Mouse (Mus musculus) left cerebral cortex, adult 8-10 months (tissue): ENCODE data around the gene Pou2f3. TPM values are rescaled to one million over a fixed set of nuclear protein-coding genes. Genes with fewer than 3 reads are reported as not detected.

ENCODE experiments used
- DNase-seq, 2 experiments: peaks; one replicate each; pipeline ENCODE4 v3.0.0; 2022; ENCODE audit warnings: low spot score in 2 of 2
- total RNA-seq, 4 experiments: library from RNA; stranded (reverse); gene quantifications; 2 replicates each; pipeline ENCODE4 v1.2.4; 2022

The Pou2f3 gene
- total RNA-seq, 4 experiments from 2014 or later: 0.14 to 0.37 (median 0.27) TPM

DNA sequence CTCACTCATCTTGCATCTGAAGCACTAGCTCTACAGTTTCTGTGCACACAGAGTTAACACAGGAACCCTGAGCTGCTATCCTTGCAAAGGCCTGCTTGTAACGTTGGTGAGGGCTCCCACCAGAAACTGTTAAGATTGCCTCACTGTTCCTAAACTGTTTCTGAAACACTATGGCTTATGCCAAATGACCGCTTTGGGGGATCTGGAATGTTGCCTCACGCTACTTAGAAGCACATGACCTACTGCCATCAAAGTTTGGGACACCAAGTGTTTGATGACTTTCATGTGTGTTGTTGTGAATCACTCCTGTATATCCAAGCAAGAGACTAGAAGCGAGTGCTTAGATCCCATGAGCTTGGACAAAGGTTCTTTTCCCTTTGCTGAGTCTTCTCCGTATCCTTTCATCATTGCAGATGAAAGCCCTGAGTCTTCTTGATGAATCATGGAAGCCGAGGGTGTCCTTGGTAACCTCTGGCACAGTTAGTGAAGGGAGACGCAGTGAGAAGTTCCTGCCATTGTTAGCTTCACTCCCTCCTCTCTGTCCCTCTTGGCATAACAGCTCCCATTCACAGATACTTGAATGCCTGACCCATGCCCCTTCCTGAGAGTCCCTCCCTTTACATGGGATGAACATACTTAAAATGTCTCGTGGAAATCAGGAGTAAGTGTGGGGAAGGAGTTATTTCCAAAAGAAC lies 99.7 kb downstream of the Pou2f3 start:
- no peak for DNase-seq

DNA sequence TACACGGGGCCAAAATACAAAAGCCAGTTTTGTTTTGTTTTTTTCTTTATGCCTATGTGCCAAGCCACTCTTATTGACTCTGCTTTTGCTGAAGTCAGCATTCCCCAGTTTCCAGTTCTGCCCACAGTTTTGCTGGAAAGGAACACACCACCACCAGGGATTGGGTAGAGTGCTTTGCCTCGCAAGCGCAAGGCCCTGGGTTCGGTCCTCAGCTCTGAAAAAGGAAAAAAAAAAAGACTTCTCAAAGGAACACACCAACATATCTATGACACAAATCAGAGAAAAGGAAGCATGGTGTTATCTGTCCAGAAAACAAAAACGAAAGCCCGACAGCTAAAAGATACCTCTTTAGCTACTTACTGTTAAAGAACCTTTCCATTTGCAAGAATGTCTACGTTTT lies 101.0 kb downstream of the Pou2f3 start:
- no peak for DNase-seq

DNA sequence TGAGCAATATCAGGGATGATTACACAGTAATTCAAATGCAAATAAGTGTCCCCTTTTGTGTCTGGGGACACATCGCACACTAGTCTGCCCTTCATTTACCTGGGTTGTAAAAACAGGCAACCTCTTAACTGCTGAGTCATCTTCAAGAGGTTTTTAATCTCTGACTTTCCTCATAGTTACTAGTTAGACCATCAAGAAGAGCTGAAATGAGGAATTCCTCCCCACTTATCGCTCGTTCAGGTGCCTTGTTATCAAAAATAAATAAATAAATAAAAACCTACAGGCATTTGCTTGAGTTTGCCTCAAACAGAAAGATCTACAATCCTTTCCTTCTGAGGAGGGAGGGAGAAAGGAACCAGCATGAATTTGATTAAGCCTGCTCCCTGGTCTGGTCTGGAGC lies 101.4 kb downstream of the Pou2f3 start:
- DNase-seq: no peak

DNA sequence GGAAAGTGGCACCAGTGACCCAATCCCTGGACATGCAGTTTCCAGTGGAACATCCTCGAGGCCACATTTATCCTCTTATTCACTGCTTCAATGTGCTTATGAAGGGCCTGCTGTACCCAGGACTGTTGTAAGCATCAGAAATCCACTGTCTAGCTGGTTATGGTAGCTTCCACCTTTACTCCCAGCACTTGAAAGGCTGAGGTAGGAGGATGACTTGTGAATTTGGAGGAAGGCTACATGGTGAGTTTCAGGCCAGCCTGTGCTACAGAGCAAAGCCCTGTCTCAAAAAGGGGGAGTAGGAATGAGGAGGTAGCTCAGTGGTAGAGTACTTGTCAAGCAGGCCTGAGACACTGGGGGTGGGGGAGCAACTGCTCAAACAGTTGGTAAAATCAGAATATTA lies 102.1 kb downstream of the Pou2f3 start:
- no peak for DNase-seq

DNA sequence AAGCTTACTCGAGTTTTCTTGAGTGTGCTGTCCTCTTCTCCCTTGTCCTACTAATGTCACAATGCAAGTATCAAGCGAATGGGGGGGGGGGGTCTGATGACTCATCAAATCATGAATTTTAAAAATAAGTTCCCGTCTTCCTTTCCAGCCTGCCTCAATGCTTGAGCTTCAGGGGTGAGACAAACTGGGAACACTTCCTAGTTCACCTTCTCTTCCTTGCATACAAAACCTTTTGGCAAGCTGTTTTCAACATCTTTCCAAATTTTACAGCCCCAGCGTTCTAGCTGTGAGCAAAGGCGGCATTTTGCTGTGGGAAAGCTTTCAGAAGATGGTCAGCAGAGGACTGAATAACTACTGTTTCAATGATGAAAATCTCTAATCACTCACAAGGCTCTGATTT lies 102.6 kb downstream of the Pou2f3 start:
- DNase-seq: no peak

DNA sequence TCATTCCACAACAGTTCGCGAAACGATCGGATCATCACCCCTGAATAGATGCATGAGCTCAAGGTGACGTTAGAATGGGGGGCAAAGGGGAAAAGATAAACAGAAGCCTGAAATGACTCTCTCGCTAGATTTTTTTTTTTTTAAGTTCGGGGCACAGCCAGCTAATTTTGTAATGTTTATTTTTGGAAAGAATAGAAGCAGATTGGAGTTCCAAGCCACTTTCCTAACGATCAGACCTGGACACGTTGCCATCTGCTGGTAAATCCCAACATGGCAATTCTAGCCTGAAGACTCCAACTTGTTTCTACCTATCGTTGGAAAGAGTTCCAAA lies 103.0 kb downstream of the Pou2f3 start, which contains the start of gene Arhgef12:
Arhgef12 (minus strand) TSS at position 53 of the 331 bp plus-strand sequence.
- no peak for DNase-seq

DNA sequence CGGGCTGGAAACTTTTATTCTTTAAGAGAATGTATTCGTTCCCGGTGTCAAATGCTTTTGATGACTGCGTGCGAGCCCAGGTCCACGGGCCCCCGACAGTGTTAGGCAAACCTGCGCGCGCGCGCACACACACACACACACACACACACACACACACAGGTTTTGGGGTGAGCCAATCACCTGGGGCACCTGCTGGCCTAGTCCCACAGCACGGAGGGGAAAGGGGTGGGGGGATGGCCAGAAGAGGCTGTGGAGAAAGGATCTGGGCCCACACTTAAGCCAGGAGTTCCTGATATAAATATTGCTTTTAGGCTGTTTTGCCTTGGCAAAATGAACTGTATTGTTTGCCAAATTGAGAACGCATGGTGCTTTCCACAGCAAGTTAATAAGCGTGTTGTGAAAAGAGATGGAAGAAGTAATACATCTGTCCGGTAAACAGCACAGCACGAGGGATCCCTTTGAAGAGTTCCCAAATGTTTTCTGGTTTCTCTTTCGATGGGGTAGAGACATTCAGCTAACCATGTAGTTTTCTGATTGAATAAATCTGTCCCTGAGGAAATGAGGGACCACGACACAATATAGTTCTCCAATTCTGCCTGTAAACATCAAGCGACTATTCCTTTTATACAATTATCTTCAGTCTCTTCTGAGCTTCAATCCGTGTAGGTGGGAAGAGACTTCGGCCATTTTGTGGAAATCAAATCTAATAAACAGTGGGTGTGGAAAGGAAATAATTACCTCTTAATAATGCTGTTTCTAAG lies 103.6 kb downstream of the Pou2f3 start:
- no peak for DNase-seq

DNA sequence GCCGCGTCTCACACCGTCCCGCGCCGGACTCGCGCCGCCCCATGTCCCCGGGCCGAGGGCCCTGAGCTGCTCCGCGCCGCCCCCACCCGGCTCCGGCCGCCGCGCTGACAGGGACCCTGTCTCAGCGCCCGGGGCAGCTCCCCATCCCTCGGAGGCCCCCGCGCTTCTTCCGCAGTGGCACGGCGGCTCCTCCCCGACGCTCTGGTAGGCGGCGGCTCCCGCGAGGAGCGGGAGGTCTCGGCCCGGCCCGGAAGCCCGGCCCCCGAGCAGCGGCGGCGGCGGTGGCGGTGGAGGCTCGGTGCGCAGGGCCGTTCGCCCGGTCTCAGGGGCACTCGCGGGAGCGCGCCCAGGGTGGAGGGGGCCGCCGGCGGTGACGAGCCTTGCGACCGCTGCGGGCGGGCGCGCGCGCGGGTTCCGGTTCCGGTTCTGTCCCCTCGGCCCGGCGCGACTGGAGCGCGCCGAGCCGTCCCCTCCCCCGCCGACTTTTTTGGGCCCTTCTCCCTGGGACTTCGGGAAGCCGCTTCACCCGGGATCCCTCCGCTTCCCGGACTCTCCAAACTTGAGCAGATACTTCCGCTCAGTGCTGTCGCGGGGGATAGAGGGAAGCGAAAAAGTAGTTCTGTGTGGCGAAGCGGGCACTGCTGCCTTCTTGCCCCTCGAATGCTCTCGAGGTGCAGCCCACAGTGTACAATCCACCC lies 104.4 kb downstream of the Pou2f3 start:
- DNase-seq: peak; percentile 75 to 88

DNA sequence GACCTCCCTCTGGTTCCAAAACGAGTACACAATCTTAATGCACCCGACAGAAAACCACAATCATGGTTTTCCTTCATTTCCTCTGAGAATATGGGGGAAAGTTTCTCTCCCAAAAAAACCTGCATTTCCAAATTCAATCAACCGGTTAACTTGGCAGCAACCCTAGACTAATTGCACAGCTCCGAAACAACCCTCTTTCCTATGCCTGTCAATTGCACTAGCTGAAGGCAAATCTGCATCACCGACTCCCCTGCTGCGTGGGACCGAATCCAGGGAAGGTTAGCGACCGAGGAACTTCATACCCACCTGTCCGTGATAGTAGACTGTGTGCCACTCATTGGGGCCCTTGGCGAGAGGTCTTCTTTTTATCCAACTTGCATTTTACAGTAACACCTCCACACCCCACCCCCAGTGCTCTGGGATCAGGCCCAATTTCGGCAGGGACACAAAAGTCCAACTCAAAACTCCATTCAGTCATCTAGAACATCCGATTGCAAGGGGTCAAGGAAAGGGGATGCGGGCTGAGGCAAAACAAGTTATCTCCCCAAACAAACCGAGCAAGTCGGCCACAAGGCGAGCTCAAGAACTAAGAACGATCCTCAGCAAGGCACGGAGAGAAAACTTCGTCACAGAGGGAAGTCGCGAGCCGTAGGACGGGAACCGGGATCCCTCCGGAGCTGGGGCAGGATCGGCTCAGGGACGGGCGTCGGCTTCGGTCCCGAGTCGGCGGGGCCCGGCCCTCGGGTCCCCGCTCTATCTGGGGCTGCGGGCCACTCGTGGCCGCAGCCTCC lies 105.1 kb downstream of the Pou2f3 start:
- DNase-seq: peak in 1 of 2 experiments; percentile 38

DNA sequence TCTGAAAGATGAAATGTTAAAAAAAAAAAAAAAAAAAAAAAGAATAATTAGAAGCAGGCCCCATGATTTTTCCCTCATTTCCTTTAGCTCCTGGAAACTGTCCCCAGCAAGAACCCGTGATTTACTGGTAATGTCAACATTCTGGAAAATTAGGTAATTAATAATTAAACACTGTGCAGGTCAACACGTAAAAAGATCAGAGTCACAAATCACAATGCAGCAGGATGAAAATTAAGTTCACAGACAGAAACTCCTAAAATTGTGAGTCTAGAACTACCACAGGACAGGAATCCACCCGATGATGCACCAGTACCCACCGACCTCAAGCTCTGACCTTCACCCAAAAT lies 105.7 kb downstream of the Pou2f3 start:
- DNase-seq: no peak

DNA sequence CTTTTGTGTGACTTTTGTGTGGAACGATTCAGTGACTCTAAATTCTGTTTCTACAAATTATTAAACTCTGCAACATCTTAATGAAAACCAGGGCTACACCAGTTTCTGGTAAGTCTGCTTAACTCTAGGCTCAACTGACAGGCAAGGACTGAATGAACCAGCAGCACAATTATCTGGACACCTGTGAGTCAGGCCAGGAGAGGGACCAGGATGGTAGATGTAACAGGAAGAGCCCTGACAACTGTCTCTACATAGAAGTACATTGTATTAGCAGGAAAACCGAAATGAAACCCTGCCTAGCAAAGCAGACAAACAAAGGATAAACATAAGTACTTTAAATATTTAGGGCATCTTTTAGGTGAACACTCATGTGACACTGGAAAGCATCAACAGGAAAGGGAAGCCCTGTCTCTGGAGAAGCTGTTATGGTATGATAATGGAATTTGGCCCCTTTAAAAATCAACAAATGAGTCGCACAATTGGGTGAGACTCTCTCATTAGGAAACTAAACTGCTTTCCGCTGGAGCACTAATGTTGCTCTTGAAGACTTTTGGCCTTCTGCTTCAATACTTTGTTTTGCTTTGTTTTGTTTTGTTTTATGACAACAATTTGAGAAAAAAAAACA lies 106.4 kb downstream of the Pou2f3 start:
- no peak for DNase-seq

DNA sequence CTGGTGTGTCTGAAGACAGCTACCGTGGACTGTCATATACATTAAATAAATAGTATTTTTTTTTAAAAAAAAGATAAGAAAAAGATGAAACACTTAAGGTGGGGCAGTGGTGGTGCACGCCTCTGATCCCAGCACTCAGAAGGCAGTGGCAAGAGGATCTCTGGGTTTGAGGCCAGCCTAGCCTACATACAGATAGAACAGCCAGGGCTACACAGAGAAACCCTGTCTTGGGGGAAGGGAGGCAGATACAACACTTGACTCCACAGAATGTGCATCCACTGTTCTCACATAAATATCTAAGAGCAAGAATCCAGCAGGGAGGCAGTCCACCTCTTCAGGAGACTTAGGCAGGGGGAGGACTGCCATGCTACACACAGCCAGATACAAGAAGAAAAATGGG lies 107.2 kb downstream of the Pou2f3 start:
- no peak for DNase-seq

DNA sequence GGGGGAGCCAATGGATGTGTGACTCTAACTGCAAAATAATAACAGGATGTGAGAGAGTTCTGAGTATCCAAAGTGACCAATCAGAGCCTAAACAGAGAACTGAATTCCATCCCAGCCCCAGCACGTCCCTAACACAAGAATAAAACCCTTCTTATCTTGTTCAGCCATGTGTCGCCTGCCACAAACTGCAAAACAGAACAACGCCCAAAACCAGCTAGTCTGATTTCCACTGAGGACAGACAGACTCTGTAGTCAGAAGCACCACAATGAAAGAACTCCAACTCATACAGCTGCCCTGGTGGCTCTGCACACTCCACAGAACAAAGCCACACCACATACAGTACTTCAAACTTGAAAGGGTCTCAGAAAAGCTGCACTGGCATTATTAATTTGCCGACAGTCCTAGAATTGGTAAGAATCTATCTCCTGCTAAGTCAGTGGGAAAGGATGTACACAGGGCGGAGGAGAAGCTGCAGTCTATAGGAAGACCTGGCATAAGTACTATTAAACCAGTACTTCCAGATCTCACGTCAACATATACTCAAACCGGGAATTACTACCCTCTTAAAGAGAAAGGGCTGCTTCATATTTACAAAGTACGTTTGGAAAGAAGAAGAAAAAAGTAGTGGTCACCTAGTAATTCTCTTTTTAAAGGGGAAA lies 108.1 kb downstream of the Pou2f3 start:
- DNase-seq: no peak

DNA sequence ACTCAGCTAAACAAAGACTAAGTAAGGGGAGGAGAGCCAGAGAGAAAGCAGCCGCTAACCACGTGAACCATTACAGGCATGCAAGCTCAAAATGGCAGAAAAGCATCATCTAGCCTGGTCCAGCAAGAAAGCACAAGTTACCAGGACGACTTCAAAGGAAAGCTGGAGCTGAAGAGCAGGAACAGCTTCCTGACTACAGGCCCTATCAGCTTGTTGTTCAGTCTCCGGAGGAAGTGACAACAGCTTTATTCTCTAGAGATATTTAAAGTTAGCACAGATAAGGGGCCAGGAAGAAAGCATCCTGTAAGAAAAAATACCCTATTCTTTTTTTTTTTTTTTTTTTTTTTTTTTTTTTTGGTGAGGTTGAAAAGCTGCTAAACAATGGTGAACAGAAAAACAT lies 111.2 kb downstream of the Pou2f3 start:
- DNase-seq: no peak

DNA sequence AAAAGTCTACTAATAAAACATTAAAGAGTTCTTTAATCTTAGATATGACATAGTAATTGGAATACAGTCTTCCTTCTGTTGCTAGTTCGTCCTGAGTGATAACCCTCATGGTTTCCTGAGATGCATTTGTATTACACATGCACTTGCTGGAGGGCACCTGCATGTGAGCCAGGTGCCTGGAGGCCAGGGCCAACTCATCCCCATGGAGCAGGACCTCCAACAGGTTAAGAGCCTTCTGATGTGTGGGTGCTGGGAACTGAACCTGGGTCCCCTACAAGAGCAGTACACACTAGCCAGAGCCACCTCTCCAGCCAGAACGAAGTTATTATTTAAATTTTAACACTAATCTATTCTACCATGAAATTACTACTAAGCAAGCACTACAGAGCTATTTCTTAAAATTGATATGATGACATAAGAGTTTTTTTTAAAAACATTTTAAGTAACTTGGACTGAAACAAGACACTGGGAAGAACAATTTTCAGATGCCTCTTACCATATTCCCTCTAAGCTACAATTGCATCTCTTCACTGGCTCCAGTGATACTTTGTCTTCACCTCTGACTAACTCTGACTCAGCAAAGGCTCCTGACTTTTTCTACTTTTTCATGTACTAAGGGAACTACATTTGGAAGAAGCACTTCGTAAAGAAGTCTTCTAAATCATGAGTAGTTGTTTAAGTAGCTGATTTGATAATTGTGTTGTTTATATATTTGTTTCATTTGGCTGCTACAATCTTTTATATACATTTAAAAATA lies 112.2 kb downstream of the Pou2f3 start:
- no peak for DNase-seq

DNA sequence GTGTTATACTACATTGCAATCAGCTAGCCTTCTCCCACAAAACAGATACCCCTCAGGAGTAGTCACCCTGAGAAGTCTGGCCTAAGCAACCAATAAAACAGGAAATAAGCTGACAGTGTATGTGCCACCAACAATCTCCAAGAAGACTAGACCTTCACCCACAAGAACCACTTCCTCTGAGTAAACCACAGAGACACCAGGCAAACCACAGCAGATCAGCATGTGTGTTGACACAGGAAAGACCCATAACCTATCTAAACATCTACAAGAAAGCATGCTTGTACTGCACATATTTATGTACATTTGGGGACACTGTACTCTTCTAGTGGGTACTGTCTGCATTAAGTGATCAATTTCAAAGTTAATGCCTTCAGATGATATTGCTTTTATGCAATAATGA lies 113.8 kb downstream of the Pou2f3 start:
- DNase-seq: no peak

DNA sequence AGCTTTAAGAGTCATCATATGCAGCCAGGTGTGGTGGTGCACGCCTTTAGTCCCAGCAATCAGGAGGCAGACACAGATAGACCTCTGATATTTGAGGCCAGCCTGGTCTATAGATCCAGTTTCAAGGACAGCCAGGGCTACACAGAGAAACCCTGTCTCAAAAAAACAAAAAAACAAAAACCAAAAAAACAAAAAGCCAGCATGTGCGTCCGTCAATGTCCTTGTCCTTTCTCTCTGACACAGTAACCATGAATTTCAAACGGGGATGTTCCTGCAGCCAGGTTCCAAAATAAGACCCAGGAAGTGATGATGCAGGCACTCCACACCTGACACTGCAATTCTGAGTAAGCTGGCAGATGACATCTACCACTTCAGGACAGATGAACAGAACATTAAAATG lies 115.3 kb downstream of the Pou2f3 start:
- no peak for DNase-seq

DNA sequence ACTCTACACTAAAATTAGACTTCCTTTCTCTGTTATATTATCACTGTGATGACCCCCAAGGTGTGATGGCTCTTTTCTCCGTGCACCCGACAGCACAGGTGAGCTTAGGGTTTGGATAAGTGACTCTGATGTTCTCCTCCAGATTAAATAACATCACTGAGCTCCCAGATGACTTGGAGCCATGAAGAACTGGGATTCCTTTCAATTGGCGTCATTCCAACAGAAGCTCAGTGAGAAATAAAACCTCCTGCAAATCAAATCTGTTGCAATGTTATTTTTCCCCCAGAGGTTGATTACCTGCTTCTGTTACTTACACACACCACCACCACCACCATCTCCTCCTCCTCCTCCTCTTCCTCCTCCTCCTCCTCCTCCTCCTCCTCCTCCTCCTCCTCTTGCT lies 116.4 kb downstream of the Pou2f3 start:
- DNase-seq: no peak

DNA sequence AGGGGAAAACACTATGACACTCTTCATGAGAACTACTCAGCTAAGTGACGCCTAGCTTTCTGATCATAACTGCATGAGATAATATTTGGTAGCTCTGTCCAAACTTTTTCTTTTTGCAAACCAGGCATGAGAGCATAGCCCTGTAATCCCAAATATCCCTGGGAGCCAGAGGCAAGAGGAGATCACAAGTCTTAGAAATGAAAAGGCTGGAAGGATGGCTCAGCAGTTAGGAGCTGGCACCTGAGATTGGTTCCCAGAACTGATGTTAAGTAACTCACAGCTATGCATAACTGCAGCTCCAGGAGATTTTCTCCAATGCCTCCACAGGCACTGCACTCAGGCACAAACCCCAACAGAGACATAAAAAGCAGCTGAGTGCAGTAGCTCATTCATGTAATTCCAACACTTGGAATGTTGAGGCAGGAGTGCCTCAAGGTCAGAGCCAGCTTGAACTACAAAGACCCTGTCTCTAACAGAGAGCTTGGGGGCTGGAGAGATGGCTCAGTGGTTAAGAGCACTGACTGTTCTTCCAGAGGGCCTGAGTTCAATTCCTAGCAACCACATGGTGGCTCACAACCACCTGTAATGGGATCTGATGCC lies 124.4 kb downstream of the Pou2f3 start:
- DNase-seq: no peak
